Mouse (Mus musculus): ENCODE data around the gene Pstpip1.

- no peak for TF ChIP-seq CTCF (IDR thresholded peaks at IDR 0.05; ENCODE audit: borderline replicate concordance, control insufficient read depth, extremely low read depth, insufficient read depth, low read length, poor library complexity)
- TF ChIP-seq POLR2A (IDR thresholded peaks at IDR 0.05; ENCODE audit: control insufficient read depth, extremely low read depth, insufficient read depth, low read length, poor library complexity), result no peak
Observed at GRCm38 (mm10) chr9:56154572-56154971, 64.8 kb downstream of the Pstpip1 start.

Measured in thymus, adult 2 months (tissue).